Mouse (Mus musculus) ovary, postnatal 10 days (tissue): Measurements from ENCODE around the gene Tbc1d1.

Experiments
- DNase-seq: peaks from one replicate; pipeline ENCODE4 v3.0.0; 2022; ENCODE audit warnings: low spot score

The Tbc1d1 gene

DNA sequence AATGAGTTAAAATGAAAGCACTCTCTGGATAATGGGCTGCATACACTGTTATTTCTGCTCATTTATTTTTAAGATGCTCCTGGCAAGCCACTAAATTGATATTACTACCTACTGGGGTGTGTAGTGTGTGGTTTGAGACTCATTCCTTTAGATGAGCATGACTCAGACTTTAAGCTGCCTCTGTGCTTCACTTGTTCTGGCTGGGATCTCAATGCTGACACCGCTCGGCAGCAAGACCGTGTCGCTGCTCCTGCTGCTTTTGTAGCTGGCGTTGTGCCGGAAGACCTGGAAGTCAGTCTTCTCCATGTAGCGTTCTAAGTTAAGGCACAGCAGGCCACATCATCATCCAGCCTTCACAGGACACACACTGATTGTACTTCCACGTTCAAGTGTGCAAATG is 124.1 kb downstream of the Tbc1d1 start:
- no peak for DNase-seq

- no peak for DNase-seq
Observed at GRCm38 (mm10) chr5:64280613-64281012, 124.5 kb downstream of the Tbc1d1 start.

- no peak for DNase-seq
Observed at GRCm38 (mm10) chr5:64281674-64282073, 125.6 kb downstream of the Tbc1d1 start.

DNA sequence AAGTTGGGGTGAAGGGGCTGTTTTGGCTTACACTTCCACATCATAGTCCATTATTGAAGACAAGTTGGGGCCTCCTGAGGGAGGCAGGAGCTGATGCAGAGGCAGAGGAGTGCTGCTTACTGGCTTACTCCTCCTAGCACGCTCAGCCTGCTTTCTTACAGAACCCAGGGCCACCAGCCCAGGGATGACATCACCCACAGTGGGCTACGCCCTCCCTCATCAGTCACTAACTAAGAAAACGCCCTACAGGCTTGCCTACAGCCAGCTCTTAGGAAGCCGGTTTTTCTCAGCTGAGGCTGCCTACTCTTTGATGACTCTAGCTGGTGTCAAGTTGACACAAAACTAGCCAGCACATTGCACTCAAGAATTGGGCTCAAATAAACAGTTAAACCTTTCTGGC is 126.5 kb downstream of the Tbc1d1 start:
- DNase-seq, result no peak

- no peak for DNase-seq
Observed at GRCm38 (mm10) chr5:64285289-64285688, 129.2 kb downstream of the Tbc1d1 start.

DNA sequence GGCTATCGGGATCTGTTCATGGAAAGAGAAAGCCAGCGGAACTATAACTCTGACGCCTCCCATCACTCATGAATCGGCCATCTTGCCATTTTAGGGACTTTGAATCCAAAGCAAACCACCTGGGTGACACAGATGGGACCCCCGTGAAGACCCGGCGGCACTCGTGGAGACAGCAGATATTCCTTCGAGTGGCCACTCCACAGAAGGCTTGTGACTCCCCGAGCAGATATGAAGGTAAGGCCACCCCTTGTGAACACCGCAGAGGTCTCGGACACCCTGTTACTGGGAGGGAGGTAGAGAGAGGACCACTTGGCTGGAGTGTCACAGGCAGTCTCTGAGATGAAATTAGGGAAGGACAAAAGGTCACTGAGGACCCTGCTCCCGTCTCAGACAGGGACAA is 129.7 kb downstream of the Tbc1d1 start:
- DNase-seq, result no peak

DNA sequence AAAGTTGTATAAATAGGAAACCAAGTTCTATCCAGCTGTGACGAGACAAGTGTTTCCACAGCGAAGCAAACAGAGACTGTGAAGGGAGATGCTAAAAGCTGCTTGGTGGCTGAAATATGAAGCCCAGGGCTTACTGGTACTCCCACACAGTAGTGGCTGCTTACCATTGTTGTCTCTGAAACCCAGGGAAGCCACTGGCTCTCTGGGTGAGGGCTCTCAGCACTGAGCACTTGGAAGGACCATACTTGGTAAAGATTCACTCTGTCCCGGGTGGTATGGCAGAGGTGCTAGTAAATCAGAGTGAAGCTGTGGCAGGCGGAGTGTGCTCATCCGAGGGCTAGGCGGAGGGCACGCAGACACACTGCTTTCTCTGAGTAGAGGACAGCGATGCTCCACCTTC is 131.2 kb downstream of the Tbc1d1 start:
- DNase-seq, result no peak

DNA sequence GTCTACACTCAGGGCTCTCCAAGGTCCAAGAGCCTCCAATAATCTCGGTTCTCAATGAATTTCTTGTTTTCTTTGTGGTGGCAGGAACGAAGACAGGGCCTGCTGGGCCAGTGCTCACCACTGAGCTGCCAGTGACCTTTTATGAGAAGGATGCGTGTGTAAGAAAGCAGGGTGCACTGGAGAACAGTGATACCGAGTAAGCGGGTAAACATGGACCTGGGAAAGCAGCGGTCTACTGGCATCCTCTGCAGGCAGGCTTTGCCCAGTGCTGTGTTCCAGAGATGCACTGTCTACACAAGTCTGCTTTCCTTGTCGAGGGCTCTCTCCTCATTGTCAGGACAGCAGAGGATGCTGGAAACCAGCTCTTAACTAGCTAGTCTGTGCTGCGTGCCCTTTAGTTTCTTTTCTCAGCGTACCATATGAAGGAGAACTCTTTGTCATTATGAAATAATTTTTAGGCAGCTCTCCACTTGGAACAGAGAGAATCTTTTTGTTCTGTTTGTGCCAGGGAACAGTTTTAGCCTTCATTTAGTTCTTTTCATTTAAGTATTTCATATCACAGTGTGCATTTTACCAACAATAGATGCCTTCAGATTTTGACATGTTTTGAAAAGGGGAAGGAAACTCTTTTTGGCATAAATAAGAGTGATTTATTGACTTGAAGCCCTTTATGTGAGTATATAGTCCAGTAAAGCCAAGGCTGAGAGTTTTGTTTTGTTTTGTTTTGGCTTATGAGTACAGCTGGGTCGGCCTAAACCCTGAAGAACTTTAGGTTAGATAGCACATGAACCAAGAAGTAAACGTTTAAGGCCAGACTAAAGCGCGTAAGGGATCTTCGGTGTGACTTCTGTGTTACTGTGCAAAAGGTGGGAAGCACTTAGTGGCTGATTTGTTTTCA is 132.2 kb downstream of the Tbc1d1 start:
- DNase-seq, result no peak

GRCm38 (mm10) chr5:64289202-64290060 is 133.3 kb downstream of the Tbc1d1 start:
- peak; percentile 60 for DNase-seq

GRCm38 (mm10) chr5:64290061-64290345 is 133.9 kb downstream of the Tbc1d1 start:
- no peak for DNase-seq

- DNase-seq, result no peak
Observed at GRCm38 (mm10) chr5:64291657-64292056, 135.6 kb downstream of the Tbc1d1 start.

DNA sequence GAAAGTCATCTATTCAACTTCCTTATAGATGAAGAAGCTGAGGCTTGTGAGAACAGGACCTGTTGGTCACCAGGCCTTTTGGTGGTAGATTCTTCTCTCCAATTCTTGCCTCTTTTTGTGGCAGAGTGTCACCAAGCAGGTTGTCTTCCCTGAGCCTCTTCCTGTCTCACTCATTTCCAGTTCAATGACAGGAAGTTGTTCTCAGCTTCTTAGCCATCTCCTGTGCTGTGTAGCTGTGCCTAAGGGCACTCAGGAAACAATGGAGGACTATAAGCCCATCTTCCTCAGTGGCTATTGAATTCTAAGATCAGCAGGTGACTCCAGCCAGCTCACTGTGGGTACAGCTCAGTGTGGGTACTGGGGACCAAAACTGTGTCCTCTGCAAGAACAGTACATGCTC is 139.5 kb downstream of the Tbc1d1 start:
- DNase-seq, result no peak

DNA sequence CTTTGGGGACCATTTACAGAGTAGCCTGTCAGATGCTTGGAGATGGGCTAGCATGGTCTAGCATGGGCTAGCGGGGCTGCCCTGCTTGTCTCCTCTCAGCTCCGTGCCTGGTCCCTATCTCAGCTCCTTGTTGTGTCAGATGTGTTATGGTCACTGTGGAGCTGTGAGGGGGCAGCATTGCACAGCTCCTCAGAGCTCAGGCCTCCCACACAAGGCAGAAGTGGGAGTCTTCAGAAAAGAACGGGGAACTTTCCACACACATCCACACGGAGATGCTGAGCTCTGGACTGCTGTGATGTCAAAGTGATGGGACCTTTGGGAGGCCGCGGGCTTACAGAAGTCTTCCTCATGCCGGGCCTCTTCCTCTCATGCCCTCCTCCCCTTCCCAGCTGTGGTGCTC is 140.2 kb downstream of the Tbc1d1 start:
- DNase-seq, result no peak

- DNase-seq, result no peak
Observed at GRCm38 (mm10) chr5:64297100-64297499, 141.0 kb downstream of the Tbc1d1 start.

DNA sequence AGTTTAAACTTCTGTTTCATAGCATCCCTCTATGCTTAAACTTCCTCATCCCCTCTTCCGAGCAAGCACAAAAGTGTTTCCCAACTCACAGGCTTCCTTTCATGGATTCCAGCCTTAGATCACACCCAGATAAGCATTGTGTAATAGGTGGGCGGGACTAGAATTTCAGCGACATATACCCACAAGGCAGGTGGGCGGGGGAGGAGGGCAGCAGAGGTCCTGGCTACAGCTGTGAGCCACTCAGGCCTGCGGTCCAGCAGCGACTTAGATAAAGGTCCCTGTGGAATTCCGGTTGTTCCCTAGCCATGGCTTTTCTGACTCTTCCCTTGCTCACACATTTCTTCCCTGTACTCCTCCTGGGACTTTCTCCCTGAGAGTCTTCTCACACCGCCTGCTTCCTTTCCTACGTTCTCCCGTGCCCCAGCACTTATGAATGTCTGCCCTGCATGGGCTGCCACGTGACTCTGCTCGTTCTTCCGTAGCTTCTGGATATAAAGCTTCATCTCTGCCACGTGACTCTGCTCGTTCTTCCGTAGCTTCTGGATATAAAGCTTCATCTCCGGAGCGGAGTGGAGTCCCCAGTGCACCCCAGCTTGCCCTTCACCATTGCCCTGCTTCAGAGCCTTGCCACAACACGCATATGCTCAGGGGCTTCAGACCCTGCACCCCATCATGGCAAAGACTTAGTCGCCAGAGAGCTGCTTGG is 142.4 kb downstream of the Tbc1d1 start:
- DNase-seq, result no peak

DNA sequence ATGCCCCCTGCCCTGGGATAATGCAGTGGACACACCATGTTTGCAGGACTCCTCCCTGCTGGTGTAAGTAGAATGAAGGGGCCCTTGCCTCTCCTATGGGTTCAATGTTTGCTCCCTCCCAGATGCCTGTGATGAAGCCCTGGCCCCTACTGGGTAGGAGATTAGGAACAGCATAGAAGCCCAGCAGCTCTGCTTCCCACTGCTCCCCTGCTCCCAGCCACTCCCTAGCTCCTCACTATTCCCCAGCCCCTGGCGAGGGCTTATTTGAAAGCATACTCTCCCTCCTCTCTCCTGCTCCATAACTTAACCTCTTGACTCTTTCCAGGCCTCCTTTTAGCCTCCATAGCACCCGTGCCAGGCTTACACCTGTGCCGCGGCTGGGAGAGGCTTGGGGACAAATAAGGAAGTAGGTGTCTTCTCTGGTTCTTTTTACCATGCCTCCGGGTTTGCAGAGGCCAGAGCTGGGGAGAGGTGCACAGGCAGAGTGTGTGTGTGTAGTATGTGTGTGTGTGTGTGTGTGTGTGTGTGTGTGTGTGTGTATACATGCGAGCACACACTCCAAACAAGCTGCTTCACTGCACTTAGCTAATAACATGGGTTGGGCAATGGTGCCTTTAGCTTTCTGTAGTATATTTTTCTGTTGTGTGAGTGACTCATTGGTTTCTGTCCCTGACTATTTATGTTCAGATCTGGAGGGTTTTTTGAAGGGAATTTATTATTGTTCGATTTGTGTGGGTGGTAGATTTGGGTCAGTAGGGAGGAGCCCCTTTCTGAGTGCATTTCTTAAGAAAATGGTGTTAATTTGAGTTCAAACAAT is 143.6 kb downstream of the Tbc1d1 start:
- no peak for DNase-seq

DNA sequence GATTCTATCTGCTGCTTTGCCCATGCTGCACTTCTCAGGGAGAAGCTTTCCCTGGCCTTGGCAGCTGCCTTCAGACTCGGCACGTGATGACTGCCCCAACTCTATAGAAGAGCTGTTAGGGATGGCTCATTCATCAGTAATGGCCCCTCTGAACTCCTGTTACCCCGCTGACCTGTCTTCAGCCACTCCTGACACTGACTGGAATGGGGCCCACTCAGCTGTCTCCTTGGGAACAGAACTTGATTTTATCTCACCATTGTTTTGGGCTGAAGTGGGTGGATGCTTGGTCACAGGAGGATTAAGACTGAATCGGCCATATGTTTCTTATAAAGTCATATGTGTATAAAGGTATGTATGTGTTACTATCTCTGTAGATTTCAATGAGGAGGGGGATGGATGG is 145.1 kb downstream of the Tbc1d1 start:
- no peak for DNase-seq

DNA sequence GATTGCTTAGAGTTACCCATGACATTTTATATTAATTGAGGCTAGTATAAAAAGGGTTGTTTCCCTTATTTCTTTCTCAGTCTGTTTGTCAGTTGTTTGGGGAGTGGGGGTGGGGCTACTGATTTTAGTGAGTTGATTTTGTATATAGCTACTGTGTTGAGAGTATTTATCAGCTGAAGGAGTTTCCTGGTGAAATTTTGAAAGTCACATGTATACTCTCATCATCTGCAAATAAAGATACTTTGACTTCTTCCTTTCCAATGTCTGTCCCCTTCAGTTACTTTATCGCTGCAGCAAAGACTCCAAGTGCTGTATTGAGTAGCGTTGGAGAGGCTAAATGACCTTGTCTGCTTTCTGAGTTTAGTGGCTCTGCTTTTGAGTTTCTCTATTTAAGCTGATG is 151.2 kb downstream of the Tbc1d1 start:
- no peak for DNase-seq

GRCm38 (mm10) chr5:64312295-64312694 is 156.2 kb downstream of the Tbc1d1 start:
- no peak for DNase-seq

DNA sequence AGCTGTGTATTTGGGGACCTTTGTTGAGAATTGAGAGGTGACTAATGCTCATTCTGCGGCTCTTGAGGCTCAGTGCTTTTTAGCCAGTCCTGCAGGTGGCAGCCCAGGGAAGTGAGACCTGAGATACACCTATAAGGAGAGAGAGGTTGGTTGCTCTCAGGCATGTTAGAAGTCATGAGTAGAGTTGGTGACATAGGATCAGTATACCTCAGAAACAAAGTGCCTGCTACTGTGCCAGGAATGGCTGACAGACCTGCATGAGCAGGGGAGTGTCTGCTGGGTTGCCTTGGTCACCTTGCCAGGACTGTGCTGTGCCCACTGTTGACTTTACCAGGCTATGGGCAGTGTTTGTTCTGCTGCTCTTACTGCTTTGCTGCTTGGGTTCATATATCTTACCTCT is 157.4 kb downstream of the Tbc1d1 start:
- no peak for DNase-seq

DNA sequence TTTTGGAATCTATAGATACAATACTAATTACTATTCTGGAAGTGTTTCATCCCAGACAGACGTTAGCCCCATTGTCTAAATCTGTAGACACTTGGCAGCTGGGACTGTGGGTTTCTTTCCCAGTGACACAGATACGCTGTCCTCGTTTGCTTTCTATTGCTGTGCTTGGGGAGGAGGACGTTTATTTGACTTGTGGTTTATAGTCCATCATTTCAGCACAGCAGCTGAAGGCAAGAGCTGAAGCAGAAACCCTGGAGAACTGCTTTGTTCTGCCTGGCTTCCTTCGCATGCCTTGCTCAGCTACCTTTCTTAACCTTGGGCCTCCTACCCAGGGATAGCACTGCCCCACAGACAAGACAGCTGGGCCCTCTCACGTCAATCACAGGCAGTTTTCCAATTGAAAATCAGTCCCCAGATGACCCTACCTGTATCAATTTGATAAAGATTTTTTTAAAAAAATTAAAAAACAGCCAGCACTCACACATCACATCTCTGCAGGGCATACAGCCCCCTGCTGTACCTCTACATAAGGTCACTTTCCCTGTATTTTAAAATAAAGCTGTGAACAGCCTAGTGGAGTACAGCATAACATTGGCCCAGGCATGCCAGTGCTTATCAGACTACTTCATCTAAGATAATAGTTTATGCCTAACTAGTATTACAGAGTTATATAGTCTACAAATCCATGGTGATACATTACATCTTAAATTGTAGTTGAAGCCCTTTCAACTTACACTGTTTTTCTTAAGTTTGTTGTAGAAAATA is 158.4 kb downstream of the Tbc1d1 start:
- no peak for DNase-seq
